Comparison of ENCODE assay signal across 9 mouse cellular contexts in genomic region chr1:132758656-132759370, GRCm38 (mm10). TPM values are rescaled to one million over a fixed set of nuclear protein-coding genes. Genes with fewer than 3 reads are reported as not detected.
DNase-seq lines count a peak whose midpoint lies in the region; ATAC-seq and TF ChIP-seq lines count a peak whose summit lies in the region.
"Had no signal": no experiment of that assay in that cellular context is flagged by ENCODE, and none has a peak within 500 bp of the region (broad histone marks: within the 10 kb centered on the region; RNA-seq: fewer than 3 reads in every experiment).

No protein-coding gene starts in this region.

- no peaks in the 10 kb centered on the region for H3K4me1 ChIP-seq in G1E (ENCODE audit: insufficient read depth, low read depth, low read length)
- peaks cover 9% of the 10 kb centered on the region; the same call in 1 of the 2 replicates for H3K4me1 ChIP-seq in forebrain, embryonic 12.5 days
- no peaks in the 10 kb centered on the region for H3K4me1 ChIP-seq in liver, embryonic 13.5 days (replicated peaks)
- peaks cover 7% of the 10 kb centered on the region; the same call in 1 of the 2 replicates for H3K4me1 ChIP-seq in neural tube, embryonic 14.5 days (ENCODE audit: control insufficient read depth, insufficient read depth, low read length)
- H3K4me1 ChIP-seq: liver, embryonic 15.5 days had no signal

- H3K9me3 ChIP-seq in G1E (replicated peaks) = no peaks in the 10 kb centered on the region
- H3K9me3 ChIP-seq in forebrain, embryonic 12.5 days = no peaks in the 10 kb centered on the region
- H3K9me3 ChIP-seq in liver, embryonic 13.5 days (replicated peaks) = no peaks in the 10 kb centered on the region
- H3K9me3 ChIP-seq in neural tube, embryonic 14.5 days (ENCODE audit: control insufficient read depth, low read length) = no peaks in the 10 kb centered on the region
- H3K9me3 ChIP-seq: liver, embryonic 15.5 days had no signal

- H3K4me3 ChIP-seq in G1E (ENCODE audit: low read depth, low read length) = no peak overlapping the region
- H3K4me3 ChIP-seq in forebrain, embryonic 12.5 days (replicated peaks) = peak overlapping the region; percentile 30
- H3K4me3 ChIP-seq in liver, embryonic 13.5 days (replicated peaks) = no peak overlapping the region
- H3K4me3 ChIP-seq in neural tube, embryonic 14.5 days (ENCODE audit: low read depth, low read length) = peak overlapping the region; percentile 24
- H3K4me3 ChIP-seq: liver, embryonic 15.5 days had no signal

- ATAC-seq in G1E (ENCODE audit: extremely low read depth, insufficient number of reproducible peaks, low FRiP score, poor library complexity, severe bottlenecking) = no peak
- peak; percentile 91 for ATAC-seq in forebrain, embryonic 12.5 days (ENCODE audit: low FRiP score)
- ATAC-seq in liver, embryonic 13.5 days (ENCODE audit: low read depth) = no peak
- peak; percentile 95 for ATAC-seq in neural tube, embryonic 14.5 days (ENCODE audit: low read depth)

- 0 out of 2 replicates have a peak overlapping the region, but pooled peaks have one; percentile 36 for H3K27ac ChIP-seq in forebrain, embryonic 12.5 days
- no peak overlapping the region for H3K27ac ChIP-seq in liver, embryonic 13.5 days
- H3K27ac ChIP-seq in neural tube, embryonic 14.5 days (ENCODE audit: low read depth, low read length) = peak overlapping the region; percentile 64; the same call in 1 of the 2 replicates
- H3K27ac ChIP-seq: liver, embryonic 15.5 days had no signal

- intact Hi-C loops in heart, postnatal 10 days (cut with DNase I) = loop anchor here (1.0 kb wide), 2 partner anchors 209 to 223 kb away; no protein-coding TSS in a partner anchor

- WGBS in forebrain, embryonic 12.5 days = 9% methylated on average over 24 of the region's 24 CpGs
- 9% methylated on average over 24 of the region's 24 CpGs for WGBS in liver, embryonic 13.5 days (ENCODE audit: insufficient replicate concordance)
- WGBS in neural tube, embryonic 14.5 days = 6% methylated on average over 24 of the region's 24 CpGs

- H3K9ac ChIP-seq in forebrain, embryonic 12.5 days = peak overlapping the region; percentile 29; the same call in 1 of the 2 replicates
- no peak overlapping the region for H3K9ac ChIP-seq in liver, embryonic 13.5 days
- H3K9ac ChIP-seq in neural tube, embryonic 14.5 days (replicated peaks; ENCODE audit: low read depth, low read length) = 0 out of 2 replicates have a peak overlapping the region, but pooled peaks have one; percentile 41
- H3K9ac ChIP-seq: liver, embryonic 15.5 days had no signal

- H3K36me3 ChIP-seq in G1E (replicated peaks) = no peaks in the 10 kb centered on the region
- H3K36me3 ChIP-seq in forebrain, embryonic 12.5 days (replicated peaks) = no peaks in the 10 kb centered on the region
- H3K36me3 ChIP-seq in liver, embryonic 13.5 days = no peaks in the 10 kb centered on the region
- no peaks in the 10 kb centered on the region for H3K36me3 ChIP-seq in neural tube, embryonic 14.5 days (ENCODE audit: control insufficient read depth, insufficient read depth, low read length)
- H3K36me3 ChIP-seq: liver, embryonic 15.5 days had no signal

- DNase-seq in G1E (ENCODE audit: low spot score) = peak; percentile 31
- peak; percentile 9 for DNase-seq in c-Kit-positive CD71-positive TER-119-positive erythroid progenitor cells, embryonic 14.5 days (ENCODE audit: low spot score)
- DNase-seq in heart, postnatal 10 days = peak; percentile 62 to 72
- DNase-seq in kidney, postnatal 4 days = peak; percentile 69 to 74
- DNase-seq in liver, embryonic 13.5 days = no peak
- peak; percentile 29 for DNase-seq in thymus, postnatal 14 days

- H3K4me2 ChIP-seq in forebrain, embryonic 12.5 days = peak overlapping the region; percentile 54
- peak overlapping the region; percentile 36 for H3K4me2 ChIP-seq in liver, embryonic 13.5 days
- H3K4me2 ChIP-seq in neural tube, embryonic 14.5 days (ENCODE audit: low read depth, low read length) = peak overlapping the region; percentile 55
- H3K4me2 ChIP-seq: liver, embryonic 15.5 days had no signal

- H3K27me3 ChIP-seq in G1E (ENCODE audit: insufficient read depth, low read length) = 0 out of 2 replicates have a peak, but pooled peaks cover 2% of the 10 kb centered on the region
- no peaks in the 10 kb centered on the region for H3K27me3 ChIP-seq in forebrain, embryonic 12.5 days
- H3K27me3 ChIP-seq in liver, embryonic 13.5 days = no peaks in the 10 kb centered on the region
- H3K27me3 ChIP-seq in neural tube, embryonic 14.5 days (ENCODE audit: control insufficient read depth, insufficient read depth, low read length) = no peaks in the 10 kb centered on the region
- H3K27me3 ChIP-seq: liver, embryonic 15.5 days had no signal

- TF ChIP-seq CTCF in G1E (IDR thresholded peaks at IDR 0.05; ENCODE audit: low read depth, low read length) = peak; percentile 76

RNA-seq across cellular contexts. Expression of gene Nfasc, which starts 17.2 kb away (rescaled TPM):
- total RNA-seq in G1E (2014; fragmentation: Nextera tagmentation) (not detected in 2 replicates), G1E (2017) (0.22 and 0.52 TPM in 2 replicates)
- polyA plus RNA-seq in G1E (2012) = not detected in 2 replicates
- 31.9 and 35.5 TPM in 2 replicates for polyA plus RNA-seq in forebrain, embryonic 12.5 days (2016; fragmentation: Nextera tagmentation; extraction: Ambion mirVana)
- under 1 TPM; 0.26 to 0.35 TPM for total RNA-seq in heart, postnatal 10 days (2021)
- 0.12 and 0.13 TPM in 2 replicates for polyA plus RNA-seq in liver, embryonic 13.5 days (2015; fragmentation: Nextera tagmentation; extraction: Ambion mirVana)
- 40.1 and 44.8 TPM in 2 replicates for polyA plus RNA-seq in neural tube, embryonic 14.5 days (2014; fragmentation: Nextera tagmentation; extraction: Ambion mirVana)

Comparison
In these comparisons a context has a peak if more than half of its experiments do, and no peak if none do; other contexts are left out.
1. ATAC-seq: peak in forebrain, embryonic 12.5 days (single experiment) and neural tube, embryonic 14.5 days (single experiment); none in G1E (single experiment) and liver, embryonic 13.5 days (single experiment).
2. H3K4me3 ChIP-seq: peak in forebrain, embryonic 12.5 days (single experiment) and neural tube, embryonic 14.5 days (single experiment); none in G1E (single experiment) and liver, embryonic 13.5 days (single experiment).
3. RNA of gene Nfasc, which starts 17.2 kb away (polyA plus RNA-seq): 40.1 to 44.8 TPM in neural tube, embryonic 14.5 days and 31.9 to 35.5 TPM in forebrain, embryonic 12.5 days; 0.12 to 0.13 TPM in liver, embryonic 13.5 days and not detected in G1E; every median in the first group is over 10 times any median in the second.
4. Peak in every context shown above with its lines, with median percentiles within 50 percentile points of each other: H3K4me2 ChIP-seq.